Mouse (Mus musculus) spleen, postnatal 14 days (tissue): ENCODE results near the gene Tsks.
A peak's percentile ranks its signal among the peaks of the same experiment; 100 is the strongest.

Experiments used
- DNase-seq, 2 experiments: peaks; one replicate each; pipeline ENCODE4 v3.0.0; 2021 to 2022; ENCODE audit warnings: low spot score in 2 of 2

Tsks gene

GRCm38 (mm10) chr7:44942904-44943303 lies at the start of gene Tsks:
Tsks (plus strand) TSS chr7:44943204.
- DNase-seq: no peak

- no peak for DNase-seq
These were observed 48.8 kb upstream of the Tsks start for GRCm38 (mm10) chr7:44894175-44894574.

- DNase-seq: no peak
These were observed 47.8 kb upstream of the Tsks start for GRCm38 (mm10) chr7:44895206-44895592.

GRCm38 (mm10) chr7:44895593-44896434 lies 47.2 kb upstream of the Tsks start, which contains the start of gene Fuz:
Fuz (plus strand) TSS chr7:44896079.
- DNase-seq: peak; percentile 65 to 76

- no peak for DNase-seq
These were observed 46.5 kb upstream of the Tsks start for GRCm38 (mm10) chr7:44896499-44896898.

GRCm38 (mm10) chr7:44898607-44899006 lies 44.4 kb upstream of the Tsks start:
- peak in 1 of 2 experiments; percentile 18 for DNase-seq

GRCm38 (mm10) chr7:44900632-44901031 lies 42.4 kb upstream of the Tsks start:
- DNase-seq: no peak

- no peak for DNase-seq
These were observed 41.7 kb upstream of the Tsks start for GRCm38 (mm10) chr7:44901230-44901722.

GRCm38 (mm10) chr7:44905430-44905829 lies 37.6 kb upstream of the Tsks start:
- DNase-seq: no peak

GRCm38 (mm10) chr7:44908706-44909476 lies 34.1 kb upstream of the Tsks start:
- DNase-seq: no peak

- DNase-seq: no peak
These were observed 28.6 kb upstream of the Tsks start for GRCm38 (mm10) chr7:44914396-44914795.

- DNase-seq: no peak
These were observed 27.7 kb upstream of the Tsks start for GRCm38 (mm10) chr7:44915314-44915713.

GRCm38 (mm10) chr7:44916191-44916590 lies 26.8 kb upstream of the Tsks start:
- DNase-seq: no peak

- DNase-seq: no peak
These were observed 26.1 kb upstream of the Tsks start for GRCm38 (mm10) chr7:44916881-44917280.

- no peak for DNase-seq
These were observed 24.8 kb upstream of the Tsks start for GRCm38 (mm10) chr7:44918219-44918618.

- no peak for DNase-seq
These were observed 23.9 kb upstream of the Tsks start for GRCm38 (mm10) chr7:44919127-44919526.

- DNase-seq: no peak
These were observed 20.5 kb upstream of the Tsks start for GRCm38 (mm10) chr7:44922530-44922929.

- DNase-seq: no peak
These were observed 17.5 kb upstream of the Tsks start for GRCm38 (mm10) chr7:44925468-44925867.

GRCm38 (mm10) chr7:44928570-44928969 lies 14.4 kb upstream of the Tsks start:
- no peak for DNase-seq

- DNase-seq: peak; percentile 98 to 99
These were observed 13.5 kb upstream of the Tsks start, which contains the start of gene Ap2a1 for GRCm38 (mm10) chr7:44929204-44930151. Ap2a1 (minus strand) TSS chr7:44929496.

GRCm38 (mm10) chr7:44938680-44939079 lies 4.3 kb upstream of the Tsks start:
- DNase-seq: no peak
